Mouse (Mus musculus): ENCODE measurements around the gene Ncf4.

- TF ChIP-seq POLR2A (IDR thresholded peaks at IDR 0.05; ENCODE audit: low read depth, low read length), result no peak
- no peak for TF ChIP-seq CTCF (IDR thresholded peaks at IDR 0.05; ENCODE audit: extremely low read depth, insufficient read length, insufficient replicate concordance, low read depth, low read length)
These were observed 3.8 kb downstream of the Ncf4 start for GRCm38 (mm10) chr15:78248410-78248809.

Measured in small intestine, adult 2 months (tissue).